Mouse (Mus musculus) fat pad, adult 2 months (tissue): Measurements from ENCODE around the gene Smurf1.

Experiments
- DNase-seq: peaks from one replicate; pipeline ENCODE4 v3.0.0-alpha.2; 2011; ENCODE audit warnings: low read depth, low spot score; ENCODE audit errors: extremely low read depth

Gene Smurf1

DNA sequence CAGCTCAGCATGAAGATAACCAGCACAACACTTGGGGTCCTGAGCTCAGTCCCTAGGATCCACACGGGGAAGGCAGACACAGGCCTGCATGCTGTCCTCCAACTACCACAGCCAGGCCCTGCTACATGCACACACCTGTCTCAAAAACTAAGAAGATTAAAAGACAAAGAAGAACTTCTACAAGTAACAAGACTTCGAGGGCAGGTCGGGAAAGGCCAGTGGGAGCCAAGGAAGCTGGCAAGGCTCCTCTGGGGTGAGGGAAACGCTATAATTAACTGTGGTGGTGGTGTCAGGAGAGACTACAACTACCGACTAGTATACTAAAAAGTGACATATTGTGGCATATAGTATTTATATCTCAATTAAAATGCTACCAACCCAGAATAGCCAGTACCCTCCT is 49.8 kb downstream of the Smurf1 start:
- DNase-seq: no peak

GRCm38 (mm10) chr5:144914433-144914906 is 51.2 kb downstream of the Smurf1 start:
- no peak for DNase-seq

DNA sequence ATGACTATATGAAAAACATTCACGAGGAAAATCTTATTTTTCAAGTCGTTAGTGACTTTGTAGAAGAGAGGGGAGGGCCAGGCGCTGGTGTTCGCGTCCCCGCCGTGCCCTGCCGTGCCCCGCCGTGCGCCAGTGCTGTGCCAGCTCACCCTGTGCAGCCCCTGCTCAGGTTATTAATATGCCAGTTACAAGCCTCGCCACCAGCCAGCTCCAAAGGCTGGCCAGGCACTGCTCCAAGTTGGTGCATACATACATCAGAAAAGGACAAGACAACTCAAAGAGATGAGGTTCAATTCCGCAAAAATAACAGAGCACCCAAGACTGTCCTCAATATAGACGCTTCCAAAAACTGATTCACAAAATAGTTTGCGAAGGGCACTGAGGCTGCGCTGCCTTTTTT is 51.7 kb downstream of the Smurf1 start:
- DNase-seq: no peak

- DNase-seq: no peak
Observed at GRCm38 (mm10) chr5:144913361-144913760, 52.3 kb downstream of the Smurf1 start.

- DNase-seq: no peak
Observed at GRCm38 (mm10) chr5:144912519-144913310, 52.9 kb downstream of the Smurf1 start.

GRCm38 (mm10) chr5:144909521-144909920 is 56.1 kb downstream of the Smurf1 start:
- DNase-seq: no peak

GRCm38 (mm10) chr5:144907591-144907990 is 58.1 kb downstream of the Smurf1 start:
- no peak for DNase-seq

- DNase-seq: no peak
Observed at GRCm38 (mm10) chr5:144904356-144905134, 61.1 kb downstream of the Smurf1 start.

DNA sequence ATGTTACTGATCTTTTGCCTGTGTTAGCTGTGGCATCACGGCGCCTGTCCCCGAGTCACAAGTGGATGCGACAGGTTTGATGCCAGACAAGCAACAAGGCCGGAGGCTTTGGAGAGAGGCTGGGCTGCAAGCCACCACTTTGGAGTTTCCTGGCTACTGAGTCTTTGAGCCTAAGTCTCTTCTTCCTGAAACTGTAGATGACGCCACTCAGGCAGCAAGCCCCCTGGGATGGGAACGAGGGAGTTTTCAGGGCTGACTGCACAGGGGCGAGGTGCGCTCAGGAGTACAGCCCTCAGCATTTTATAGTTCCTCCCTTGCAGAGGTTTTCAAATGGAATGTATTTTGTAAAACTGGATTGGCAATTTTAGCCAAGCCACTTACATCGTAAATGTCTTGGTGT is 63.9 kb downstream of the Smurf1 start:
- DNase-seq: no peak

GRCm38 (mm10) chr5:144901035-144901434 is 64.6 kb downstream of the Smurf1 start:
- DNase-seq: no peak

- DNase-seq: no peak
Observed at GRCm38 (mm10) chr5:144898448-144899052, 67.1 kb downstream of the Smurf1 start.

GRCm38 (mm10) chr5:144897881-144898280 is 67.8 kb downstream of the Smurf1 start:
- no peak for DNase-seq

GRCm38 (mm10) chr5:144891276-144891675 is 74.4 kb downstream of the Smurf1 start:
- DNase-seq: no peak

GRCm38 (mm10) chr5:144885968-144886650 is 79.5 kb downstream of the Smurf1 start:
- DNase-seq: no peak

- DNase-seq: no peak
Observed at GRCm38 (mm10) chr5:144884629-144885217, 80.9 kb downstream of the Smurf1 start.

- DNase-seq: no peak
Observed at GRCm38 (mm10) chr5:144881670-144882399, 83.8 kb downstream of the Smurf1 start.

- DNase-seq: no peak
Observed at GRCm38 (mm10) chr5:144877021-144877420, 88.6 kb downstream of the Smurf1 start.

DNA sequence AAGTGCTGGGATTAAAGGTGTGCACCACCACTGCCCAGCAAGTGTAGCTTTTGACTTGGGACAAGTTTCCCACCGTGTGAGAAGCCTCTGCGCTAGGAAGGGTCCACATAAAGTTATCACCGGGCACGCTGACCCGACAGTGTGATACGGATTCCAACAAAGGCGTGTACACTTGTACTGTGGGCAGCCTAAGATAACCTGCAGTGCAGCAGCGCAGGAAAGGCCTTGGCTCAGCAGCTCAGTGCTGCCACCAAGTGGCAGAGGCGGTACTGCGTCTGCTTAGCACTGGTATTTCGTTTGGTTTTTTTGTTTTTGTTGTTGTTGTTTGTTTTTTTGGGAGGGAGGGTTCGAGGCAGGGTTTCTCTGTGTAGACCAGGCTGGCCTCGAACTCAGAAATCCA is 89.8 kb downstream of the Smurf1 start:
- no peak for DNase-seq

DNA sequence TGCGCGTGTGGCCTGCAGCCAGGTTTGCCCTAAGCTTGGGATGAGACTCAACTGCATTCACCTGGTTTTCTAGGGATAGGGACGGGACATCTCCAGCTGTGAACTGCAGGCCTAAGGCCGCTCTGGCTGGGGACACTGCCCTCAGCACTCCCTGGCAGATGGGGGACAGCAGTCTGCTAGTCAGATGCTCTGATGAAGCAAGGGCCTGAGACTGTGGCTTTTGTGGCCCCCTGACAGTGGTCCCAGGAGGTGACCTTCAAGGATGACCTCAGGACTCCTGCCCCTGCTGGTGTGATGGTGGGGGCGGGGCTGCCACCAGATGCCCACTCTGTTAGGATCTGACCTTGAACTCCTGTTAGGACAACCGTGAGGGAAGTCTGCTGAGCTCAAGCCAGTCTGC is 90.4 kb downstream of the Smurf1 start:
- no peak for DNase-seq

GRCm38 (mm10) chr5:144872867-144873266 is 92.8 kb downstream of the Smurf1 start:
- DNase-seq: no peak
